Mouse (Mus musculus) kidney, postnatal 14 days (tissue): ENCODE data around the gene Cylc2.

ENCODE experiments used
- DNase-seq: peaks from one replicate; pipeline ENCODE4 v3.0.0; 2022; ENCODE audit warnings: mixed read lengths

Gene Cylc2

DNA sequence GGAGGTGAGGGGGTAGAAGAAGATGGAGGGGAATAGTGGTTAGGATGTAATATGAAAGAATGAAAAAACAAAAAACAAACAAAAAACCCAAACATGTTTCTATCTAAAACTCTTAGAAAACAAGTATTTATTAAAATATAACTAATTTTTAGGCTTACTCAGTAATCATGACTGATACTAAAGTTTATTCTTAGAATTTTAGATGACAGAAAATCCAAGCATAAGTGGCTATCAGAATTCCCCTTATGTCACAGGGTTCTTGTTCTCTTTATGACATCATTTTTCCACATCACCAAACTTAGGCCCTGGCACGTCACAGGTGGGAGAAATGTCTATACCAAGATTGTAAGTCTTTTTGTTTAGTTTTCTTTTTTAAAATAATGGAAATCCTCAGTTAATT lies at the start of gene Cylc2:
Gene Cylc2, plus strand, starts transcription at position 301 of the 400 bp plus-strand sequence.
- DNase-seq = no peak
